Mouse (Mus musculus): Measurements from ENCODE around the gene Lgals1. TPM values are rescaled to one million over a fixed set of nuclear protein-coding genes. Genes with fewer than 3 reads are reported as not detected.

Lgals1 gene
- total and polyA plus RNA-seq, 2 experiments from 2014 or later, result 46.2 to 76.8 TPM

GRCm38 (mm10) chr15:78897488-78897887 lies 29.0 kb upstream of the Lgals1 start:
- no peak overlapping the region for H3K4me3 ChIP-seq (ENCODE audit: low read depth, low read length)
- H3K9ac ChIP-seq (replicated peaks; ENCODE audit: low read length, poor library complexity, severe bottlenecking), result no peak overlapping the region
- H3K9me3 ChIP-seq (ENCODE audit: low read length), result no peaks in the 10 kb centered on the region
- no peak overlapping the region for H3K4me2 ChIP-seq (ENCODE audit: low read depth, low read length, poor library complexity, severe bottlenecking)
- H3K4me1 ChIP-seq (ENCODE audit: insufficient read depth, low read length), result 0 out of 2 replicates have a peak, but pooled peaks cover 3% of the 10 kb centered on the region
- WGBS, result 93% methylated on average over 4 of the region's 4 CpGs
- ATAC-seq (ENCODE audit: low FRiP score), result no peak
- H3K27me3 ChIP-seq (ENCODE audit: insufficient read depth, low read length), result peaks cover 3% of the 10 kb centered on the region; the same call in 1 of the 2 replicates
- H3K36me3 ChIP-seq (ENCODE audit: insufficient read depth, low read length), result peaks cover 17% of the 10 kb centered on the region
- H3K27ac ChIP-seq (ENCODE audit: low read depth, low read length), result no peak overlapping the region
- no peak for TF ChIP-seq CTCF (IDR thresholded peaks at IDR 0.05)
- DNase-seq (ENCODE audit: low spot score), result no peak

GRCm38 (mm10) chr15:78898507-78899001 lies 28.0 kb upstream of the Lgals1 start:
- H3K4me1 ChIP-seq (ENCODE audit: insufficient read depth, low read length), result 0 out of 2 replicates have a peak, but pooled peaks cover 3% of the 10 kb centered on the region
- peaks cover 3% of the 10 kb centered on the region; the same call in 1 of the 2 replicates for H3K27me3 ChIP-seq (ENCODE audit: insufficient read depth, low read length)
- no peak overlapping the region for H3K9ac ChIP-seq (replicated peaks; ENCODE audit: low read length, poor library complexity, severe bottlenecking)
- H3K36me3 ChIP-seq (ENCODE audit: insufficient read depth, low read length), result peaks cover 8% of the 10 kb centered on the region; the same call in 1 of the 2 replicates
- no peak overlapping the region for H3K27ac ChIP-seq (ENCODE audit: low read depth, low read length)
- TF ChIP-seq CTCF (IDR thresholded peaks at IDR 0.05), result no peak
- no peak overlapping the region for H3K4me2 ChIP-seq (ENCODE audit: low read depth, low read length, poor library complexity, severe bottlenecking)
- H3K9me3 ChIP-seq (ENCODE audit: low read length), result no peaks in the 10 kb centered on the region
- ATAC-seq (ENCODE audit: low FRiP score), result no peak
- no peak for DNase-seq (ENCODE audit: low spot score)
- H3K4me3 ChIP-seq (ENCODE audit: low read depth, low read length), result no peak overlapping the region
- WGBS, result 66% methylated on average over 6 of the region's 6 CpGs

- Histone ChIP-seq H3K9ac (replicated peaks; ENCODE audit: low read length, poor library complexity, severe bottlenecking) (peak within 1 kb of the TSS; percentile 53), H3K27ac (ENCODE audit: low read depth, low read length) (no peak within 1 kb of the TSS; the same call in 1 of the 2 replicates), H3K9me3 (ENCODE audit: low read length) (no peaks in the 10 kb centered on the region), H3K27me3 (ENCODE audit: insufficient read depth, low read length) (peaks cover 3% of the 10 kb centered on the region; the same call in 1 of the 2 replicates), H3K4me3 (ENCODE audit: low read depth, low read length) (peak within 1 kb of the TSS; percentile 46), H3K36me3 (ENCODE audit: insufficient read depth, low read length) (peaks cover 5% of the 10 kb centered on the region), H3K4me1 (ENCODE audit: insufficient read depth, low read length) (0 out of 2 replicates have a peak, but pooled peaks cover 3% of the 10 kb centered on the region), H3K4me2 (ENCODE audit: low read depth, low read length, poor library complexity, severe bottlenecking) (peak within 1 kb of the TSS; percentile 92)
- ATAC-seq (ENCODE audit: low FRiP score) (no peak), DNase-seq (ENCODE audit: low spot score) (no peak)
- 6% methylated on average over 18 of the region's 20 CpGs for WGBS
- no peak for TF ChIP-seq CTCF (IDR thresholded peaks at IDR 0.05)
Measured at GRCm38 (mm10) chr15:78899409-78899739, 27.2 kb upstream of the Lgals1 start, which contains the start of gene Gm49510. TSS of gene Gm49510 (plus strand) at chr15:78899667.

GRCm38 (mm10) chr15:78899740-78900584 lies 26.6 kb upstream of the Lgals1 start, which contains the start of gene Sh3bp1:
TSS of gene Sh3bp1 (plus strand) at chr15:78899768.
- no peak for TF ChIP-seq CTCF (IDR thresholded peaks at IDR 0.05)
- Histone ChIP-seq H3K36me3 (ENCODE audit: insufficient read depth, low read length) (peaks cover 3% of the 10 kb centered on the region), H3K27ac (ENCODE audit: low read depth, low read length) (no peak within 1 kb of the TSS; the same call in 1 of the 2 replicates), H3K4me3 (ENCODE audit: low read depth, low read length) (peak within 1 kb of the TSS; percentile 46), H3K27me3 (ENCODE audit: insufficient read depth, low read length) (peaks cover 3% of the 10 kb centered on the region; the same call in 1 of the 2 replicates), H3K9ac (replicated peaks; ENCODE audit: low read length, poor library complexity, severe bottlenecking) (peak within 1 kb of the TSS; percentile 53), H3K4me1 (ENCODE audit: insufficient read depth, low read length) (0 out of 2 replicates have a peak, but pooled peaks cover 3% of the 10 kb centered on the region), H3K9me3 (ENCODE audit: low read length) (no peaks in the 10 kb centered on the region), H3K4me2 (ENCODE audit: low read depth, low read length, poor library complexity, severe bottlenecking) (peak within 1 kb of the TSS; percentile 92)
- ATAC-seq (ENCODE audit: low FRiP score) (no peak), DNase-seq (ENCODE audit: low spot score) (no peak)
- 3% methylated on average over 47 of the region's 47 CpGs for WGBS

- 25% methylated on average over 18 of the region's 18 CpGs for WGBS
- peaks cover 3% of the 10 kb centered on the region; the same call in 1 of the 2 replicates for H3K27me3 ChIP-seq (ENCODE audit: insufficient read depth, low read length)
- DNase-seq (ENCODE audit: low spot score) (no peak), ATAC-seq (ENCODE audit: low FRiP score) (no peak)
- 0 out of 2 replicates have a peak, but pooled peaks cover 3% of the 10 kb centered on the region for H3K4me1 ChIP-seq (ENCODE audit: insufficient read depth, low read length)
- no peak for TF ChIP-seq CTCF (IDR thresholded peaks at IDR 0.05)
- no peak overlapping the region for H3K9ac ChIP-seq (replicated peaks; ENCODE audit: low read length, poor library complexity, severe bottlenecking)
- peak overlapping the region; percentile 92 for H3K4me2 ChIP-seq (ENCODE audit: low read depth, low read length, poor library complexity, severe bottlenecking)
- H3K36me3 ChIP-seq (ENCODE audit: insufficient read depth, low read length), result peaks cover 2% of the 10 kb centered on the region; the same call in 1 of the 2 replicates
- H3K27ac ChIP-seq (ENCODE audit: low read depth, low read length), result no peak overlapping the region
- no peaks in the 10 kb centered on the region for H3K9me3 ChIP-seq (ENCODE audit: low read length)
- H3K4me3 ChIP-seq (ENCODE audit: low read depth, low read length), result peak overlapping the region; percentile 46
Measured at GRCm38 (mm10) chr15:78900585-78901421, 25.7 kb upstream of the Lgals1 start.

All from midbrain, postnatal 0 days (tissue).